Mouse (Mus musculus): ENCODE results near the gene Stx1b.
A peak's percentile ranks its signal among the peaks of the same experiment; 100 is the strongest.

Stx1b gene

GRCm38 (mm10) chr7:127817053-127817452 is 7.3 kb downstream of the Stx1b start:
- DNase-seq (ENCODE audit: low spot score in 2 of 2): peak in 1 of 2 experiments; percentile 27

GRCm38 (mm10) chr7:127815954-127816821 is 8.2 kb downstream of the Stx1b start:
- DNase-seq (ENCODE audit: low spot score in 2 of 2): peak; percentile 72 to 85

- DNase-seq (ENCODE audit: low spot score in 2 of 2): peak in 1 of 2 experiments; percentile 30
Measured at GRCm38 (mm10) chr7:127815116-127815665, 9.2 kb downstream of the Stx1b start.

GRCm38 (mm10) chr7:127814241-127814921 is 10.0 kb downstream of the Stx1b start:
- DNase-seq (ENCODE audit: low spot score in 2 of 2): peak; percentile 85 to 88

GRCm38 (mm10) chr7:127813821-127814220 is 10.5 kb downstream of the Stx1b start:
- DNase-seq (ENCODE audit: low spot score in 2 of 2): no peak

GRCm38 (mm10) chr7:127812292-127812691 is 12.1 kb downstream of the Stx1b start:
- no peak for DNase-seq (ENCODE audit: low spot score in 2 of 2)

GRCm38 (mm10) chr7:127811240-127811639 is 13.1 kb downstream of the Stx1b start:
- DNase-seq (ENCODE audit: low spot score in 2 of 2): no peak

GRCm38 (mm10) chr7:127810650-127811049 is 13.7 kb downstream of the Stx1b start:
- DNase-seq (ENCODE audit: low spot score in 2 of 2): no peak

GRCm38 (mm10) chr7:127809846-127810245 is 14.5 kb downstream of the Stx1b start:
- no peak for DNase-seq (ENCODE audit: low spot score in 2 of 2)

- no peak for DNase-seq (ENCODE audit: low spot score in 2 of 2)
Measured at GRCm38 (mm10) chr7:127808821-127809220, 15.5 kb downstream of the Stx1b start.

GRCm38 (mm10) chr7:127802313-127802712 is 22.0 kb downstream of the Stx1b start:
- DNase-seq (ENCODE audit: low spot score in 2 of 2): peak in 1 of 2 experiments; percentile 54

GRCm38 (mm10) chr7:127801010-127801621 is 23.2 kb downstream of the Stx1b start:
- DNase-seq (ENCODE audit: low spot score in 2 of 2): peak in 1 of 2 experiments; percentile 57

- DNase-seq (ENCODE audit: low spot score in 2 of 2): peak; percentile 88 to 91
Measured at GRCm38 (mm10) chr7:127800435-127801009, 23.8 kb downstream of the Stx1b start, which contains the start of gene Hsd3b7. Hsd3b7 (plus strand) TSS chr7:127800604.

- DNase-seq (ENCODE audit: low spot score in 2 of 2): peak in 1 of 2 experiments; percentile 44
Measured at GRCm38 (mm10) chr7:127799738-127800137, 24.6 kb downstream of the Stx1b start.

GRCm38 (mm10) chr7:127799211-127799610 is 25.1 kb downstream of the Stx1b start:
- no peak for DNase-seq (ENCODE audit: low spot score in 2 of 2)

- no peak for DNase-seq (ENCODE audit: low spot score in 2 of 2)
Measured at GRCm38 (mm10) chr7:127798591-127798990, 25.8 kb downstream of the Stx1b start.

GRCm38 (mm10) chr7:127797076-127797845 is 27.1 kb downstream of the Stx1b start:
- no peak for DNase-seq (ENCODE audit: low spot score in 2 of 2)

GRCm38 (mm10) chr7:127785308-127785707 is 39.0 kb downstream of the Stx1b start, which contains the start of gene Gm49388:
Gm49388 (plus strand) TSS chr7:127785608.
- no peak for DNase-seq (ENCODE audit: low spot score in 2 of 2)

- no peak for DNase-seq (ENCODE audit: low spot score in 2 of 2)
Measured at GRCm38 (mm10) chr7:127778350-127778749, 46.0 kb downstream of the Stx1b start.

- peak; percentile 68 to 71 for DNase-seq (ENCODE audit: low spot score in 2 of 2)
Measured at GRCm38 (mm10) chr7:127777474-127778266, 46.7 kb downstream of the Stx1b start.

Data from right cerebral cortex, postnatal 10 days (tissue).